Comparison of ENCODE assay signal across 10 mouse cellular contexts in genomic region chr2:131134381-131134780, GRCm38 (mm10). TPM values are rescaled to one million over a fixed set of nuclear protein-coding genes. Genes with fewer than 3 reads are reported as not detected.
DNase-seq lines count a peak whose midpoint lies in the region; ATAC-seq and TF ChIP-seq lines count a peak whose summit lies in the region.
"Had no signal": no experiment of that assay in that cellular context is flagged by ENCODE, and none has a peak within 500 bp of the region (broad histone marks: within the 10 kb centered on the region; RNA-seq: fewer than 3 reads in every experiment).

No protein-coding gene starts in this region.

- intact Hi-C loops in left cerebral cortex, postnatal 25 days (cut with DNase I): no loop called here

- no peak overlapping the region for H3K27ac ChIP-seq in midbrain, embryonic 11.5 days (ENCODE audit: low read depth, low read length)
- H3K27ac ChIP-seq in midbrain, postnatal 0 days (ENCODE audit: low read depth, low read length): no peak overlapping the region
- peak overlapping the region; percentile 89 for H3K27ac ChIP-seq in heart, embryonic 10.5 days
- peak overlapping the region; percentile 75 for H3K27ac ChIP-seq in limb, embryonic 10.5 days
- peak overlapping the region; percentile 24; the same call in 1 of the 2 replicates for H3K27ac ChIP-seq in small intestine, adult 2 months (ENCODE audit: insufficient read depth, low read depth, low read length)

- peak; percentile 56 for DNase-seq in midbrain, embryonic 11.5 days (ENCODE audit: low spot score, missing footprints)
- no peak for DNase-seq in midbrain, postnatal 0 days (ENCODE audit: low spot score)
- DNase-seq in heart, embryonic 10.5 days (ENCODE audit: low spot score): peak; percentile 75
- no peak for DNase-seq in limb, embryonic 10.5 days (ENCODE audit: low spot score)
- DNase-seq in frontal cortex, postnatal 36 days (ENCODE audit: low spot score in 2 of 2): no peak
- DNase-seq in left cerebral cortex, postnatal 25 days (ENCODE audit: low spot score in 2 of 2): no peak
- no peak for DNase-seq in thymus, postnatal 10 days (ENCODE audit: low spot score in 2 of 2)

- TF ChIP-seq CTCF in midbrain, postnatal 0 days (IDR thresholded peaks at IDR 0.05): no peak
- TF ChIP-seq CTCF in small intestine, adult 2 months (IDR thresholded peaks at IDR 0.05; ENCODE audit: extremely low read depth, insufficient read length, insufficient replicate concordance, low read depth, low read length): no peak

- TF ChIP-seq POLR2A in small intestine, adult 2 months (IDR thresholded peaks at IDR 0.05; ENCODE audit: low read depth, low read length): no peak

- ATAC-seq in midbrain, embryonic 11.5 days (ENCODE audit: low FRiP score): no peak
- no peak; the same call in 1 of the 2 replicates for ATAC-seq in midbrain, postnatal 0 days (ENCODE audit: low FRiP score)

- 38% methylated on average over 1 of the region's 1 CpGs for WGBS in midbrain, embryonic 11.5 days
- WGBS in midbrain, postnatal 0 days: 30% methylated on average over 1 of the region's 1 CpGs
- 43% methylated on average over 1 of the region's 1 CpGs for WGBS in heart, embryonic 10.5 days
- WGBS in limb, embryonic 10.5 days: 75% methylated on average over 1 of the region's 1 CpGs
- 48% methylated on average over 1 of the region's 1 CpGs for WGBS in small intestine, adult 2 months

- H3K4me2 ChIP-seq in midbrain, embryonic 11.5 days: no peak overlapping the region
- no peak overlapping the region for H3K4me2 ChIP-seq in midbrain, postnatal 0 days (ENCODE audit: low read depth, low read length, poor library complexity, severe bottlenecking)

- no peaks in the 10 kb centered on the region for H3K36me3 ChIP-seq in midbrain, embryonic 11.5 days (ENCODE audit: control insufficient read depth, insufficient read depth, low read length)
- H3K36me3 ChIP-seq in midbrain, postnatal 0 days (ENCODE audit: insufficient read depth, low read length): no peaks in the 10 kb centered on the region
- peaks cover 11% of the 10 kb centered on the region for H3K36me3 ChIP-seq in heart, embryonic 10.5 days
- peaks cover 69% of the 10 kb centered on the region for H3K36me3 ChIP-seq in limb, embryonic 10.5 days
- H3K36me3 ChIP-seq in small intestine, adult 2 months (ENCODE audit: control insufficient read depth, insufficient read depth, low read length): no peaks in the 10 kb centered on the region

- H3K4me3 ChIP-seq in midbrain, embryonic 11.5 days (ENCODE audit: low read depth, low read length): no peak overlapping the region
- no peak overlapping the region for H3K4me3 ChIP-seq in midbrain, postnatal 0 days (ENCODE audit: low read depth, low read length)
- H3K4me3 ChIP-seq in heart, embryonic 10.5 days: no peak overlapping the region
- no peak overlapping the region for H3K4me3 ChIP-seq in limb, embryonic 10.5 days
- H3K4me3 ChIP-seq in small intestine, adult 2 months (ENCODE audit: low read depth, low read length): no peak overlapping the region

- no peak overlapping the region for H3K9ac ChIP-seq in midbrain, embryonic 11.5 days (ENCODE audit: low read length)
- H3K9ac ChIP-seq in midbrain, postnatal 0 days (replicated peaks; ENCODE audit: low read length, poor library complexity, severe bottlenecking): no peak overlapping the region

- no peaks in the 10 kb centered on the region for H3K9me3 ChIP-seq in midbrain, embryonic 11.5 days (ENCODE audit: control insufficient read depth, low read length)
- no peaks in the 10 kb centered on the region for H3K9me3 ChIP-seq in midbrain, postnatal 0 days (ENCODE audit: low read length)
- no peaks in the 10 kb centered on the region for H3K9me3 ChIP-seq in heart, embryonic 10.5 days
- no peaks in the 10 kb centered on the region for H3K9me3 ChIP-seq in limb, embryonic 10.5 days (replicated peaks)

- no peaks in the 10 kb centered on the region for H3K27me3 ChIP-seq in midbrain, embryonic 11.5 days (ENCODE audit: control insufficient read depth, insufficient read depth, low read length)
- no peaks in the 10 kb centered on the region for H3K27me3 ChIP-seq in midbrain, postnatal 0 days (ENCODE audit: insufficient read depth, low read length)
- no peaks in the 10 kb centered on the region for H3K27me3 ChIP-seq in heart, embryonic 10.5 days (ENCODE audit: insufficient read depth, poor library complexity, severe bottlenecking)
- H3K27me3 ChIP-seq in limb, embryonic 10.5 days (ENCODE audit: low read depth, poor library complexity, severe bottlenecking): no peaks in the 10 kb centered on the region
- H3K27me3 ChIP-seq in small intestine, adult 2 months (ENCODE audit: control insufficient read depth, insufficient read depth, low read length): no peaks in the 10 kb centered on the region

- H3K4me1 ChIP-seq in midbrain, embryonic 11.5 days (ENCODE audit: control insufficient read depth, insufficient read depth, low read length): no peaks in the 10 kb centered on the region
- H3K4me1 ChIP-seq in midbrain, postnatal 0 days (ENCODE audit: insufficient read depth, low read length): no peaks in the 10 kb centered on the region
- peaks cover 50% of the 10 kb centered on the region for H3K4me1 ChIP-seq in heart, embryonic 10.5 days
- H3K4me1 ChIP-seq in limb, embryonic 10.5 days: peaks cover 25% of the 10 kb centered on the region
- H3K4me1 ChIP-seq in small intestine, adult 2 months (ENCODE audit: control insufficient read depth, insufficient read depth, insufficient read length, low read length): peaks cover 5% of the 10 kb centered on the region; the same call in 1 of the 2 replicates

RNA-seq across cellular contexts. Expression of gene Gm11037, which starts 1.1 kb away (rescaled TPM):
- not detected in 2 replicates for polyA plus RNA-seq in midbrain, embryonic 11.5 days (2014; fragmentation: Nextera tagmentation; extraction: Ambion mirVana)
- total RNA-seq in midbrain, postnatal 0 days (2014; rRNA removed): not detected in 2 replicates
- not detected in 2 replicates for polyA plus RNA-seq in midbrain, postnatal 0 days (2015; fragmentation: Nextera tagmentation; extraction: Ambion mirVana)
- polyA plus RNA-seq in heart, embryonic 10.5 days (2016; fragmentation: Nextera tagmentation; extraction: Ambion mirVana): not detected in 2 replicates
- not detected in 2 replicates for polyA plus RNA-seq in limb, embryonic 10.5 days (2016; fragmentation: Nextera tagmentation; extraction: Ambion mirVana)
- polyA plus RNA-seq in small intestine, adult 2 months (2012; rRNA removed): not detected in 2 replicates
- total RNA-seq in left cerebral cortex, postnatal 25 days (2021): not detected
- total RNA-seq: heart, postnatal 10 days; neutrophil, adult 5-6 weeks had no signal

RNA-seq across cellular contexts. Expression of gene Hspa12b, which starts 7.3 kb away (rescaled TPM):
- polyA plus RNA-seq in midbrain, embryonic 11.5 days (2014; fragmentation: Nextera tagmentation; extraction: Ambion mirVana): 2.9 and 3.3 TPM in 2 replicates
- 10.1 and 11.1 TPM in 2 replicates for total RNA-seq in midbrain, postnatal 0 days (2014; rRNA removed)
- 2.9 and 3.2 TPM in 2 replicates for polyA plus RNA-seq in midbrain, postnatal 0 days (2015; fragmentation: Nextera tagmentation; extraction: Ambion mirVana)
- polyA plus RNA-seq in heart, embryonic 10.5 days (2016; fragmentation: Nextera tagmentation; extraction: Ambion mirVana): 10.0 and 10.8 TPM in 2 replicates
- 14.8 and 19.7 TPM in 2 replicates for polyA plus RNA-seq in limb, embryonic 10.5 days (2016; fragmentation: Nextera tagmentation; extraction: Ambion mirVana)
- polyA plus RNA-seq in small intestine, adult 2 months (2012; rRNA removed): 2.2 and 3.3 TPM in 2 replicates
- 1 to 10 TPM; 8.9 TPM for total RNA-seq in left cerebral cortex, postnatal 25 days (2021)
- total RNA-seq: neutrophil, adult 5-6 weeks had no signal

RNA-seq across cellular contexts. Expression of gene 1700037H04Rik, which starts 25.5 kb away (rescaled TPM):
- 112 and 122 TPM in 2 replicates for polyA plus RNA-seq in midbrain, embryonic 11.5 days (2014; fragmentation: Nextera tagmentation; extraction: Ambion mirVana)
- total RNA-seq in midbrain, postnatal 0 days (2014; rRNA removed): 44.8 and 89.5 TPM in 2 replicates
- 59.1 and 60.4 TPM in 2 replicates for polyA plus RNA-seq in midbrain, postnatal 0 days (2015; fragmentation: Nextera tagmentation; extraction: Ambion mirVana)
- 82.6 and 86.0 TPM in 2 replicates for polyA plus RNA-seq in heart, embryonic 10.5 days (2016; fragmentation: Nextera tagmentation; extraction: Ambion mirVana)
- 87.5 and 97.4 TPM in 2 replicates for polyA plus RNA-seq in limb, embryonic 10.5 days (2016; fragmentation: Nextera tagmentation; extraction: Ambion mirVana)
- polyA plus RNA-seq in small intestine, adult 2 months (2012; rRNA removed): 52.3 and 57.2 TPM in 2 replicates
- total RNA-seq in left cerebral cortex, postnatal 25 days (2021): 10 to 100 TPM; 71.7 to 75.8 TPM

RNA-seq across cellular contexts. Expression of gene Cenpb, which starts 45.5 kb away (rescaled TPM):
- 8.7 and 9.5 TPM in 2 replicates for polyA plus RNA-seq in midbrain, embryonic 11.5 days (2014; fragmentation: Nextera tagmentation; extraction: Ambion mirVana)
- total RNA-seq in midbrain, postnatal 0 days (2014; rRNA removed): 98.2 and 103 TPM in 2 replicates
- 11.7 and 13.1 TPM in 2 replicates for polyA plus RNA-seq in midbrain, postnatal 0 days (2015; fragmentation: Nextera tagmentation; extraction: Ambion mirVana)
- polyA plus RNA-seq in heart, embryonic 10.5 days (2016; fragmentation: Nextera tagmentation; extraction: Ambion mirVana): 4.9 and 5.1 TPM in 2 replicates
- polyA plus RNA-seq in limb, embryonic 10.5 days (2016; fragmentation: Nextera tagmentation; extraction: Ambion mirVana): 7.7 and 8.9 TPM in 2 replicates
- 57.7 and 95.1 TPM in 2 replicates for polyA plus RNA-seq in small intestine, adult 2 months (2012; rRNA removed)
- total RNA-seq in left cerebral cortex, postnatal 25 days (2021): 10 to 100 TPM; 77.3 to 78.8 TPM

RNA-seq across cellular contexts. Expression of gene Siglec1, which starts 47.8 kb away (rescaled TPM):
- polyA plus RNA-seq in midbrain, embryonic 11.5 days (2014; fragmentation: Nextera tagmentation; extraction: Ambion mirVana): 0.10 TPM in 2 replicates
- total RNA-seq in midbrain, postnatal 0 days (2014; rRNA removed): 1.4 and 1.9 TPM in 2 replicates
- 0.22 and 0.27 TPM in 2 replicates for polyA plus RNA-seq in midbrain, postnatal 0 days (2015; fragmentation: Nextera tagmentation; extraction: Ambion mirVana)
- 0.05 and 0.08 TPM in 2 replicates for polyA plus RNA-seq in heart, embryonic 10.5 days (2016; fragmentation: Nextera tagmentation; extraction: Ambion mirVana)
- polyA plus RNA-seq in limb, embryonic 10.5 days (2016; fragmentation: Nextera tagmentation; extraction: Ambion mirVana): 0.09 and 0.10 TPM in 2 replicates
- polyA plus RNA-seq in small intestine, adult 2 months (2012; rRNA removed): 1.9 and 2.7 TPM in 2 replicates
- total RNA-seq in left cerebral cortex, postnatal 25 days (2021): under 1 TPM; 0.23 to 0.28 TPM

Comparison
In these comparisons a context has a peak if more than half of its experiments do, and no peak if none do; other contexts are left out.
1. DNase-seq: peak in midbrain, embryonic 11.5 days (single experiment) and heart, embryonic 10.5 days (single experiment); none in midbrain, postnatal 0 days (single experiment), limb, embryonic 10.5 days (single experiment), frontal cortex, postnatal 36 days (0 of 2), left cerebral cortex, postnatal 25 days (0 of 2) and thymus, postnatal 10 days (0 of 2).
2. H3K27ac ChIP-seq: peak in heart, embryonic 10.5 days (single experiment), limb, embryonic 10.5 days (single experiment) and small intestine, adult 2 months (single experiment); none in midbrain, embryonic 11.5 days (single experiment) and midbrain, postnatal 0 days (single experiment).